Mouse (Mus musculus) left cerebral cortex, postnatal 4 days (tissue): ENCODE data around the gene Mtif2. TPM values are rescaled to one million over a fixed set of nuclear protein-coding genes. Genes with fewer than 3 reads are reported as not detected.

Source experiments
- DNase-seq: peaks from one replicate; pipeline ENCODE4 v3.0.0-alpha.2; 2022
- intact Hi-C: fragments of 180-260 bp; cut with DNase I; formaldehyde crosslinking; loops from one replicate; pipeline ENCODE4 v1.15.1; 2025
- total RNA-seq, 2 experiments: library from RNA; stranded (reverse); gene quantifications; 2 replicates each; pipeline ENCODE4 v1.2.3; 2021

The Mtif2 gene
- total RNA-seq, 2 experiments from 2014 or later: 33.2 to 40.3 TPM

- intact Hi-C loops: loop anchor here (5.0 kb wide), 1 partner anchor 144 kb away; the partner anchor contains the start of gene Rtn4
- no peak for DNase-seq
These were observed 22.6 kb downstream of the Mtif2 start for GRCm38 (mm10) chr11:29548504-29549424.

- DNase-seq: no peak
- intact Hi-C loops: loop anchor here (5.0 kb wide), 1 partner anchor 143 kb away; the partner anchor contains the start of gene Rtn4
These were observed 23.2 kb downstream of the Mtif2 start for GRCm38 (mm10) chr11:29549425-29549778.

- no peak for DNase-seq
- intact Hi-C loops: no loop called here
These were observed 34.2 kb downstream of the Mtif2 start for GRCm38 (mm10) chr11:29560452-29560851.

- intact Hi-C loops: no loop called here
These were observed 34.8 kb downstream of the Mtif2 start for GRCm38 (mm10) chr11:29560990-29561389.

GRCm38 (mm10) chr11:29563406-29563805, 37.2 kb downstream of the Mtif2 start:
- intact Hi-C loops: no loop called here
- no peak for DNase-seq

More at GRCm38 (mm10) chr11:29560990-29561389, 34.8 kb downstream of the Mtif2 start:
- DNase-seq: no peak

GRCm38 (mm10) chr11:29571536-29571935, 45.3 kb downstream of the Mtif2 start:
- no peak for DNase-seq
- intact Hi-C loops: no loop called here

- DNase-seq: no peak
These were observed 46.4 kb downstream of the Mtif2 start for GRCm38 (mm10) chr11:29572656-29573055.

GRCm38 (mm10) chr11:29579610-29580009, 53.4 kb downstream of the Mtif2 start:
- intact Hi-C loops: no loop called here
- no peak for DNase-seq

More at GRCm38 (mm10) chr11:29572656-29573055, 46.4 kb downstream of the Mtif2 start:
- intact Hi-C loops: no loop called here

Other genes with a start within 250 kb of the Mtif2 start
- gene Ccdc88a, start 152.8 kb upstream of the Mtif2 start, total RNA-seq: 100 to 1,000 TPM; 128 to 132 TPM
- gene Prorsd1, start 11.4 kb upstream of the Mtif2 start, total RNA-seq: 1 to 10 TPM; 3.3 to 3.8 TPM
- under 1 TPM in 1 of 2 experiments, not detected in 1; 0.32 TPM for gene Clhc1, start 21.5 kb downstream of the Mtif2 start, total RNA-seq
- gene Rps27a, start 21.7 kb downstream of the Mtif2 start, total RNA-seq: 100 to 1,000 TPM; 652 to 712 TPM
- gene Rtn4, start 166.5 kb downstream of the Mtif2 start, total RNA-seq: 100 to 1,000 TPM; 607 to 620 TPM